In the genomic region with DNA sequence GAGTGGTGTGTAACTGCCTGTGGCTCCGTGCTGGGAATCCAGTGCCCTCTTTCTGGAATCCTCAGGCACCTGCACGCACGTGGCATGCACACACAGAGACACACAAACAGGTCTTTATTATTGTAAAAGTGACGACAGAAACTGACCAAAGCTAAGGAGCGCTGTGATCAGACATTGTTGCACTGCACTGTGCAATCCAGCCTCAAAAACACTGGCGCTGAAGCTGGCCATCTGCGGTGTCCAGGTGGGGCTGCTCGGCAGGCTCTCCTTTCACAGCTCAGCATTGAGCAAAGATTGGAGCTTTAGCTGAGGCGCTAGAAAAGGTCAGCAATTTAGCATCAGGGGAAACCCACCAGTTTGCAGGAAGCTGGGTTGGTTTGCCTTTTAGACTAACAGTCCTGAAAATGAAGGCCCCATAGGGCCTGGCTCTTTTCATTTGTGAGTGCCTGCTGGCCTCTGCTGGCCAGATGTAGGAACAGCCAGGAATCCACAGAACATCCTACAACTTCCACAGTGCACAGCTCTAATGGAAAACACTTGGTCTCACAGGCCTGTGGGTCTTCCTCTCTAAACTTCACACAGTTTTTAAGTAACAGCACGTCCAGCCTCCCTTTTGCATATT, we compare ENCODE assay signal across 8 mouse cellular contexts. TPM values are rescaled to one million over a fixed set of nuclear protein-coding genes. Genes with fewer than 3 reads are reported as not detected.
A peak's percentile ranks its signal among the peaks of the same experiment; 100 is the strongest.
DNase-seq lines count a peak whose midpoint lies in the region; ATAC-seq lines count a peak whose summit lies in the region.

No protein-coding gene starts in this region.

- DNase-seq in gastrocnemius, adult 18-20 months (ENCODE audit: low spot score) = peak; percentile 49
- DNase-seq in gastrocnemius, adult 8-10 months (ENCODE audit: low spot score in 2 of 2) = no peak
- DNase-seq in hindbrain, embryonic 11.5 days (ENCODE audit: low spot score) = peak; percentile 84
- DNase-seq in layer of hippocampus, adult 8-10 months (ENCODE audit: low spot score in 2 of 2) = peak; percentile 48 to 79
- peak; percentile 57 for DNase-seq in lung, postnatal 25 days (ENCODE audit: low spot score)
- DNase-seq in right cerebral cortex, adult 2 months (ENCODE audit: low spot score in 2 of 2) = peak; percentile 82 to 85

- no peak overlapping the region for H3K4me3 ChIP-seq in forebrain, embryonic 13.5 days
- H3K4me3 ChIP-seq in hindbrain, embryonic 11.5 days (ENCODE audit: low read depth, low read length) = no peak overlapping the region

- H3K36me3 ChIP-seq in forebrain, embryonic 13.5 days (ENCODE audit: poor library complexity, severe bottlenecking) = no peaks in the 10 kb centered on the region
- no peaks in the 10 kb centered on the region for H3K36me3 ChIP-seq in hindbrain, embryonic 11.5 days (ENCODE audit: control insufficient read depth, insufficient read depth, low read length)

- H3K4me1 ChIP-seq in forebrain, embryonic 13.5 days = peaks cover under 1% of the 10 kb centered on the region; the same call in 1 of the 2 replicates
- H3K4me1 ChIP-seq in hindbrain, embryonic 11.5 days (replicated peaks; ENCODE audit: control insufficient read depth, insufficient read depth, low read length) = no peaks in the 10 kb centered on the region

- H3K9me3 ChIP-seq in forebrain, embryonic 13.5 days (replicated peaks) = no peaks in the 10 kb centered on the region
- no peaks in the 10 kb centered on the region for H3K9me3 ChIP-seq in hindbrain, embryonic 11.5 days (ENCODE audit: control insufficient read depth, low read length)

- peak; percentile 60; the same call in 1 of the 2 replicates for ATAC-seq in cerebellum, adult (ENCODE audit: insufficient number of reproducible peaks, low FRiP score, low TSS enrichment)
- ATAC-seq in forebrain, embryonic 13.5 days = peak; percentile 94
- peak; percentile 56 for ATAC-seq in hindbrain, embryonic 11.5 days (ENCODE audit: low FRiP score)

- 61% methylated on average over 10 of the region's 10 CpGs for WGBS in forebrain, embryonic 13.5 days
- 64% methylated on average over 10 of the region's 10 CpGs for WGBS in hindbrain, embryonic 11.5 days

- H3K27ac ChIP-seq in forebrain, embryonic 13.5 days = no peak overlapping the region
- no peak overlapping the region for H3K27ac ChIP-seq in hindbrain, embryonic 11.5 days (ENCODE audit: low read depth, low read length)

- no peaks in the 10 kb centered on the region; the same call in 1 of the 2 replicates for H3K27me3 ChIP-seq in forebrain, embryonic 13.5 days
- H3K27me3 ChIP-seq in hindbrain, embryonic 11.5 days (ENCODE audit: control insufficient read depth, insufficient read depth, low read length) = no peaks in the 10 kb centered on the region

- H3K4me2 ChIP-seq in forebrain, embryonic 13.5 days = no peak overlapping the region
- H3K4me2 ChIP-seq in hindbrain, embryonic 11.5 days (replicated peaks; ENCODE audit: low read depth, low read length) = no peak overlapping the region

- no peak overlapping the region for H3K9ac ChIP-seq in forebrain, embryonic 13.5 days
- H3K9ac ChIP-seq in hindbrain, embryonic 11.5 days (ENCODE audit: low read depth, low read length) = no peak overlapping the region

RNA-seq across cellular contexts. Expression of gene Mab21l3, which starts 36.3 kb away (rescaled TPM):
- total RNA-seq in gastrocnemius, adult 18-20 months (2021) = not detected
- total RNA-seq in gastrocnemius, adult 8-10 months (2022) = not detected
- polyA plus RNA-seq in forebrain, embryonic 13.5 days (2015; fragmentation: Nextera tagmentation; extraction: Ambion mirVana) = 0.50 and 0.54 TPM in 2 replicates
- polyA plus RNA-seq in hindbrain, embryonic 11.5 days (2014; fragmentation: Nextera tagmentation; extraction: Ambion mirVana) = 0.31 and 0.59 TPM in 2 replicates
- not detected for total RNA-seq in layer of hippocampus, adult 8-10 months (2022)

Comparison
In these comparisons a context has a peak if more than half of its experiments do, and no peak if none do; other contexts are left out.
1. DNase-seq: peak in gastrocnemius, adult 18-20 months (single experiment), hindbrain, embryonic 11.5 days (single experiment), layer of hippocampus, adult 8-10 months (2 of 2), lung, postnatal 25 days (single experiment) and right cerebral cortex, adult 2 months (2 of 2); none in gastrocnemius, adult 8-10 months (0 of 2).
2. Peak in every context shown above with its lines, with median percentiles within 50 percentile points of each other: ATAC-seq.